Comparison of ENCODE assay signal across 19 mouse cellular contexts in genomic region chr16:71511381-71511780, GRCm38 (mm10).
"Had no signal": no experiment of that assay in that cellular context is flagged by ENCODE, and none has a peak within 500 bp of the region (broad histone marks: within the 10 kb centered on the region; RNA-seq: fewer than 3 reads in every experiment).

No protein-coding gene starts in this region.

- ATAC-seq: liver, postnatal 0 days; lung, postnatal 0 days; midbrain, embryonic 13.5 days; midbrain, embryonic 15.5 days had no signal

- DNase-seq: liver, postnatal 0 days; lung, adult 2 months; lung, postnatal 14 days; lung, postnatal 36 days; right cerebral cortex, postnatal 25 days; right cerebral cortex, postnatal 4 days; thymus, adult 2 months; thymus, postnatal 25 days; thymus, postnatal 4 days had no signal

- H3K27ac ChIP-seq: lung, embryonic 15.5 days; macrophage; midbrain, embryonic 13.5 days; midbrain, embryonic 15.5 days; neural tube, embryonic 12.5 days; stomach, embryonic 15.5 days; stomach, postnatal 0 days had no signal

- H3K27me3 ChIP-seq: lung, embryonic 15.5 days; megakaryocyte, embryonic 14.5 days; midbrain, embryonic 13.5 days; midbrain, embryonic 15.5 days; neural tube, embryonic 12.5 days; stomach, embryonic 15.5 days had no signal

- H3K4me3 ChIP-seq: lung, embryonic 15.5 days; megakaryocyte, embryonic 14.5 days; midbrain, embryonic 13.5 days; midbrain, embryonic 15.5 days; neural tube, embryonic 12.5 days; stomach, embryonic 15.5 days had no signal

- H3K9ac ChIP-seq: liver, postnatal 0 days; lung, embryonic 15.5 days; midbrain, embryonic 13.5 days; midbrain, embryonic 15.5 days; neural tube, embryonic 12.5 days; stomach, embryonic 15.5 days had no signal

- H3K9me3 ChIP-seq: lung, embryonic 15.5 days; midbrain, embryonic 13.5 days; midbrain, embryonic 15.5 days; neural tube, embryonic 12.5 days; stomach, embryonic 15.5 days had no signal

- H3K36me3 ChIP-seq: lung, embryonic 15.5 days; midbrain, embryonic 13.5 days; midbrain, embryonic 15.5 days; neural tube, embryonic 12.5 days; stomach, embryonic 15.5 days had no signal

- H3K4me2 ChIP-seq: lung, embryonic 15.5 days; midbrain, embryonic 11.5 days; midbrain, embryonic 13.5 days; midbrain, embryonic 15.5 days; neural tube, embryonic 12.5 days; stomach, embryonic 15.5 days had no signal

- H3K4me1 ChIP-seq: lung, embryonic 15.5 days; megakaryocyte, embryonic 14.5 days; midbrain, embryonic 13.5 days; midbrain, embryonic 15.5 days; neural tube, embryonic 12.5 days; stomach, embryonic 15.5 days had no signal
